Mouse (Mus musculus): ENCODE results near the gene Smtn.

DNA sequence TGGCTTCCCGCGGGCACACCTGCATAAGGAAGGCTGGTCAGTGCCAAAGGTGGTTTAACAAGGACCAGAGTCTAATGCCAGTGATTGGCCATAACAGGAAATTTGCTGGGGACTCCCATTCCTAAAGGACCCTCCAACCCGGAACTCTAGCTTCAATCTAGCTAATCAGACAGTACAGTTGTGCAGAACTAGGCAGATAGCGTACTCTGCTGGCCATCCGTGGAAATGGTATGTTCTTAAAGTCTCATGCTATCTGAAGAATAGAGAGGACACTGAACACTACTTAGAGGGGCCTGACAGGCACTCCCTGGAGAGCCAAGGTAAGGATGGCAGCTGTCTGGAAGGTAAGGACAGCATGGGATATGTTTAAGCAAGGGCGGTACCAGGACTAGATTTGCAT, 8.8 kb downstream of the Smtn start:
- no peak for TF ChIP-seq POLR2A (IDR thresholded peaks at IDR 0.05; ENCODE audit: low read depth, low read length)
- no peak for TF ChIP-seq CTCF (conservative IDR thresholded peaks at IDR 0.05; ENCODE audit: insufficient read depth, insufficient read length, low read depth, low read length)

Measured in kidney, adult 2 months (tissue).